Mouse (Mus musculus) testis, adult 2 months (tissue): ENCODE data around the gene Ccdc33.

ENCODE experiments used
- CTCF ChIP-seq: fragments of 200-500 bp; IDR thresholded peaks from 2 replicates; pipeline ENCODE4 v1.5.1; 2012; ENCODE audit warnings: low read depth, mild to moderate bottlenecking, inconsistent platforms, low read length, moderate library complexity; ENCODE audit not compliant: control insufficient read depth, insufficient read depth, insufficient replicate concordance
- POLR2A ChIP-seq: fragments of 200-500 bp; IDR thresholded peaks from 2 replicates; pipeline ENCODE4 v1.6.1; 2012; ENCODE audit warnings: low read depth, mild to moderate bottlenecking, inconsistent platforms, low read length, moderate library complexity; ENCODE audit not compliant: control insufficient read depth

GRCm38 (mm10) chr9:58116024-58116651 is 2.5 kb downstream of the Ccdc33 start:
- no peak for TF ChIP-seq POLR2A
- TF ChIP-seq CTCF = no peak
